Mouse (Mus musculus) G1E (cell line): ENCODE data around the gene Mapk11. TPM values are rescaled to one million over a fixed set of nuclear protein-coding genes. Genes with fewer than 3 reads are reported as not detected.
A peak's percentile ranks its signal among the peaks of the same experiment; 100 is the strongest.

Experiments used
- ATAC-seq: 2 replicates; pipeline ENCODE4 v1.8.0; 2016; ENCODE audit warnings: mild to moderate bottlenecking; ENCODE audit not compliant: insufficient number of reproducible peaks, poor library complexity, low FRiP score, severe bottlenecking; ENCODE audit errors: extremely low read depth
- DNase-seq: peaks from one replicate; pipeline ENCODE4 v3.0.0; 2012; ENCODE audit warnings: low spot score
- H3K27me3 ChIP-seq: 2 replicates; pipeline ENCODE4 v1.6.1; 2012; ENCODE audit warnings: mild to moderate bottlenecking, low read length, inconsistent platforms; ENCODE audit not compliant: insufficient read depth
- H3K36me3 ChIP-seq: replicated peaks from 2 replicates; pipeline ENCODE3; 2012; ENCODE audit warnings: mild to moderate bottlenecking, inconsistent platforms
- H3K4me1 ChIP-seq: 2 replicates; pipeline ENCODE4 v1.6.1; 2012; ENCODE audit warnings: low read depth, low read length, inconsistent platforms, mixed read lengths; ENCODE audit not compliant: insufficient read depth
- H3K4me3 ChIP-seq: 2 replicates; pipeline ENCODE4 v1.5.1; 2012; ENCODE audit warnings: low read depth, mild to moderate bottlenecking, inconsistent platforms, low read length, moderate library complexity, mixed read lengths
- H3K9me3 ChIP-seq: replicated peaks from 2 replicates; pipeline ENCODE4 v1.6.1; 2012; ENCODE audit warnings: inconsistent platforms
- CTCF ChIP-seq: IDR thresholded peaks from 2 replicates; pipeline ENCODE4 v1.5.1; 2012; ENCODE audit warnings: low read depth, low read length, inconsistent platforms, mixed read lengths
- GATA1 ChIP-seq: IDR thresholded peaks from 2 replicates; pipeline ENCODE4 v1.6.1; 2012; ENCODE audit warnings: borderline replicate concordance, low read length, inconsistent platforms, mixed read lengths
- GATA2 ChIP-seq: IDR thresholded peaks from 2 replicates; pipeline ENCODE4 v1.6.1; 2012; ENCODE audit warnings: low read depth, low read length, inconsistent platforms, borderline replicate concordance
- POLR2AphosphoS5 ChIP-seq: IDR thresholded peaks from 2 replicates; pipeline ENCODE4 v1.6.1; 2012; ENCODE audit warnings: low read depth, low read length, inconsistent platforms; ENCODE audit not compliant: insufficient replicate concordance
- TAL1 ChIP-seq: conservative IDR thresholded peaks from 2 replicates; pipeline ENCODE4 v1.6.1; 2012; ENCODE audit warnings: low read depth, low read length, inconsistent platforms, mixed read lengths
- polyA plus RNA-seq: library from polyadenylated mRNA; stranded (reverse); fragments of >175 nt; gene quantifications from 2 replicates; pipeline ENCODE4 v1.2.3, GENCODE M21; 2012
- total RNA-seq, 2 experiments: library from RNA; stranded (forward) in 1 of 2; stranded (reverse) in 1 of 2; fragments of 200-1000 nt in 1 of 2; fragments of >200 nt in 1 of 2; fragmentation: Nextera tagmentation in 1 of 2; gene quantifications; 2 replicates each; pipeline ENCODE4 v1.2.3; 2014 to 2017

Gene Mapk11
- total and polyA plus RNA-seq, 3 experiments: 0.07 to 0.38 TPM; not detected in 1

DNA sequence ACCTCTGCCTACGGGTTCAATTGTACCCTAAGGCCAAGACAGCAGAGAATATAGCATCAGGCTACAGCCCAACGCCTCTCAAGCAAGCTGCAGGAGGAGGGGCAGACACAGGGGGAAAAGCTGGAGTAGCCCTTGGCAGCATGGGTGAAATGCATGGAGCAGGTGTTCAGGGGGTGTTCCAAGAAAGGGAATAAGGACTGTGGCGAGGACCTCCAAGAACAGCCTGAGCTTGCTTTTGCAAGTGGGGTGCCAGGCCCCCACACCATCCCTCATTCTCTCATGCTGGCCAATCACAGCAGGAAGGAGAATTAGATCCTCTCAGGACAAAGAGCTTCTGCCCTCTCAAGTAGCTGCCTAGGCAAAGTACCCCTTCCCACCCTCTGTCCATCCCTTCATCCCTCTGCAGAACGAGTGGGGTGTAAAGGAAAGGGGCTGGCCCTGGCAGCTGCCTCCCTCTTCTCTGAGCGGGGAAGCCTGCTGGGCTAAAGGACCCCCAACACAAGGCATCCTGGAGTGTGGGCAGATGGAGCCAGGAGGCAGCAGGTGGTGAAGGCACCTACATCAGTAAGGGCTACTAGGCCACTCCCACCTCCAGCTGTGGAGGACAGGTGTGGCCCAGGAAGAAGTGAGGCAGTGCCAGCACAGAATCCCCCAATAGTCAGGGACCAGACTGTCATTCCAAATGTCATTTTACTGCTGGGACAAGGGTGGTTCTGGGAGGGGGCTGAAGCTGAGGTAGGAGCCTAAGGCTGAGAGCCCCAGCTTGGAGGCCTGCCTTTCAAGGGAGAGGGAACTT is 34.9 kb upstream of the Mapk11 start:
- peaks cover 19% of the 10 kb centered on the region for H3K4me1 ChIP-seq
- no peak overlapping the region for H3K4me3 ChIP-seq
- no peak for TF ChIP-seq TAL1
- H3K9me3 ChIP-seq: peaks cover 7% of the 10 kb centered on the region
- no peak for ATAC-seq
- H3K36me3 ChIP-seq: peaks cover 49% of the 10 kb centered on the region
- H3K27me3 ChIP-seq: peaks cover 11% of the 10 kb centered on the region; the same call in 1 of the 2 replicates
- no peak for DNase-seq

- Histone ChIP-seq H3K9me3 (peaks cover 7% of the 10 kb centered on the region), H3K27me3 (peaks cover 11% of the 10 kb centered on the region; the same call in 1 of the 2 replicates), H3K4me3 (no peak overlapping the region), H3K4me1 (peaks cover 34% of the 10 kb centered on the region), H3K36me3 (peaks cover 34% of the 10 kb centered on the region)
- ATAC-seq: no peak
- TF ChIP-seq GATA2 (no peak), TAL1 (no peak), POLR2AphosphoS5 (no peak), GATA1 (no peak), CTCF (no peak)
- no peak for DNase-seq
Observed at GRCm38 (mm10) chr15:89182842-89183241, 33.4 kb upstream of the Mapk11 start.

DNA sequence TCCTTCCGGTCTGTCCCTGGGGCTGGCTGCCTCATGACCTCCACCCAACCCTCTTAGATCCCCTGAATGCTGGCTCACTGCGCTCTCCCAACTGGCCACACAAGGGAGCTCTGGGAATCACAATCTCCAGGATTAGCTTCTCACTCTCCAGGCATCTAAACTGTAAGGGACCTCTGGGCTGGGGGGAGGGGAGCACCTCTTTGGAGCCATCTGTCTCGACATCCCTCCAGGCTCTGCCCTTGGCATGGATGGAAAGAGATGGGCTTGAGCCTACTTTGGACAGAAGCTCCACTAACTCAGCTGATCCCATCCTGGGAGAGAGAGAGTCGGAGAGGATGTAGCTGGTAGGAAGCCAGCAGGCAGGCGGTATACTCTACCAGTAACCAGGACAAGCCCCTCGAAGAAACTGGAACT is 32.9 kb upstream of the Mapk11 start:
- TF ChIP-seq GATA1: no peak
- no peak for TF ChIP-seq GATA2
- TF ChIP-seq POLR2AphosphoS5: no peak
- TF ChIP-seq TAL1: no peak
- TF ChIP-seq CTCF: no peak
- Histone ChIP-seq H3K4me1 (peaks cover 39% of the 10 kb centered on the region), H3K9me3 (peaks cover 7% of the 10 kb centered on the region), H3K27me3 (peaks cover 11% of the 10 kb centered on the region; the same call in 1 of the 2 replicates), H3K36me3 (peaks cover 31% of the 10 kb centered on the region), H3K4me3 (no peak overlapping the region)
- ATAC-seq: no peak
- DNase-seq: no peak

DNA sequence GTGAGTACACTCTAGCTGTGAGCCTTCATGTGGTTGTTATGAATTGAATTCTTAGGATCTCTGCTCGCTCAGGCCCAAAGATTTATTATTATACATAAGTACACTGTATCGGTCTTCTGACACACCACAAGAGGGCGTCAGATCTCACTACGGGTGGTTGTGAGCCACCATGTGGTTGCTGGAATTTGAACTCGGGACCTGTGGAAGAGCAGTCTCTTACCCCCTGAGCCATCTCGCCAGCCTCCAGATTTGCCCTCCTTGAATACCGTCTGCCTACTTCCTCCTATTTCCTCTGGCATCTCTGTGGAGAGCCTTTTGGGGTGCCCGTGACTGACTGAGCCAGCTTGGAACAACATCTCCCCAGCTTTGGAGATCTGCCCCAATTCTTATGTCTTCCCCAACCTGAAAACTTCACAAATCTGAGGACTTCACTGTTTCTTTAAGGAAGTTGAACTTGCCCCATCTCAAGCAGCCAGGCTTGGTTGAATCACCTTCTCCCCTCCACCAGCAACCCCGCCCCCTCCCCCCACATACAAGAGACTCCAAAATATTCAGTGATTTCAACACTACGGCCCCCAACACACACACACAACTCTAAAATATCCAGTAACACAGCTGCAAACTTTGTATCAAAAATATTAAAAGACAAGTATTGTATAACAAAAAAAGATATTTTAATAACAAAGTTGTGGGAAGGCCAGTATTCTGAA is 32.3 kb upstream of the Mapk11 start:
- no peak overlapping the region for H3K4me3 ChIP-seq
- peaks cover 45% of the 10 kb centered on the region for H3K4me1 ChIP-seq
- peaks cover 14% of the 10 kb centered on the region; the same call in 1 of the 2 replicates for H3K27me3 ChIP-seq

DNA sequence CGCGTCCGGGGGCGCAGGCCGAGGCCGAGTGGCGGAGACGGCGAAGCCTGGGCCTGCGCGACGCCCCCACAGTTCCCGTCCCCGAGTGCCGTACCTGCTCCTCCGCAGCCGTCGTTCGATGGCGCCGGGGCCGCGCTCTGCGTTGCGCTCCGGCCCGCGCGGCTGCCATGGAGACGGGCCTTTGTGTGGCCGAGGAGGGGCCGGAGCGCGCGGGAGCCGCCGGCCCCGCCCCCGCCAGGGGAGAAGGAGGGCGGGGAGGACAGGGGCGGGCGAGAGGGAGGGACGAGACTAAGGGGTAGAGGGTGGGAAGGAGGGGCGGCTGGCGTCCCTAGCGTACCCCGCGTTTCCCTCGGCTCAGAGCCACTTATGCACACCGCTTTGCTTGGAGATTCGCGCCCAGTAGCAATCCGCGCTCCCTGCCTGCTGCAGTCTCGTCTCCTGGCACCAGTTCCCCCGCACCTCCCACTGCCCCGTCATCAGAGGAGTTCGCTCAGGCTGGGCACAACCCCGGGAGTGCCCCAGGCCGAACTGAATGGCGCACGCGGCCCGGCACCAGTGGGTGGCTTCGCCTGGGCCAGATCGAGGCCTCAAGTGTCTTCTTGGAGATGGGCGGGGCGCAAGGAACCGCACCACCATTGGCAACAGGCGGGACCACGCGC is 31.3 kb upstream of the Mapk11 start, which contains the start of gene Plxnb2:
Plxnb2 (minus strand) TSS at position 218 of the 659 bp plus-strand sequence.
- no peak for TF ChIP-seq GATA2
- TF ChIP-seq TAL1: no peak
- peaks cover 14% of the 10 kb centered on the region for H3K36me3 ChIP-seq
- DNase-seq (no peak), ATAC-seq (no peak)
- peaks cover 47% of the 10 kb centered on the region for H3K4me1 ChIP-seq
- peaks cover 16% of the 10 kb centered on the region; the same call in 1 of the 2 replicates for H3K27me3 ChIP-seq
- peak within 1 kb of the TSS; percentile 72 for H3K4me3 ChIP-seq
- peaks cover 7% of the 10 kb centered on the region for H3K9me3 ChIP-seq

More for the DNA sequence above, 32.3 kb upstream of the Mapk11 start:
- DNase-seq (no peak), ATAC-seq (no peak)
- Histone ChIP-seq H3K9me3 (peaks cover 7% of the 10 kb centered on the region), H3K36me3 (peaks cover 24% of the 10 kb centered on the region)
- TF ChIP-seq GATA2 (no peak), GATA1 (no peak), POLR2AphosphoS5 (no peak), CTCF (no peak), TAL1 (no peak)

GRCm38 (mm10) chr15:89180081-89180541 is 30.7 kb upstream of the Mapk11 start:
- Histone ChIP-seq H3K9me3 (peaks cover 7% of the 10 kb centered on the region), H3K4me1 (peaks cover 47% of the 10 kb centered on the region), H3K27me3 (peaks cover 20% of the 10 kb centered on the region), H3K4me3 (peak overlapping the region; percentile 72), H3K36me3 (peaks cover 8% of the 10 kb centered on the region)
- no peak for DNase-seq
- ATAC-seq: no peak
- TF ChIP-seq POLR2AphosphoS5: no peak
- no peak for TF ChIP-seq GATA2
- no peak for TF ChIP-seq GATA1
- no peak for TF ChIP-seq TAL1
- no peak for TF ChIP-seq CTCF
